Mouse (Mus musculus): ENCODE data around the gene Fam19a1.

DNA sequence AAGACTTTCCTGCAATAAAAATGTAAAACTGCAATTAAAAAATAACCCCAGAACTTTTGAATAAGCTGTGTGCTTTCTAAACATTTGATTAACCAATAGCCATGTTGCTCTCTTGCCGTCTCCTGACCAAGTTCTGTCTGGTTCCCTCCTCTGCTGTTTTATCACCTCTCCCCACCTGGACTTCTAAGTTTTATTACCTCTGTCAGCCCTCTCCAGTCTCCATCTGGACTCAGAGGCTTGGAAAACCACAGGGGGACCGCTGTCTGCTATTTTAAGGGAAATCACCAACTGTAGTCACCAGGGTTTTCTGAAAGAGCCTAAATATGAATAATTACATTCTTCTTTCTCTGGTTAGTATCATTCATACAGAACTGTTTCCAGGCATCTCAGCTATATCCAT, 322.6 kb downstream of the Fam19a1 start:
- TF ChIP-seq CTCF (IDR thresholded peaks at IDR 0.05; ENCODE audit: low read depth) (no peak), EP300 (IDR thresholded peaks at IDR 0.05; ENCODE audit: low read depth) (no peak)
